Mouse (Mus musculus): Measurements from ENCODE around the gene Gm21987. TPM values are rescaled to one million over a fixed set of nuclear protein-coding genes. Genes with fewer than 3 reads are reported as not detected.

Gm21987 gene
- not detected for total RNA-seq (2021)
- long read RNA-seq, experiment 1: 0 reads
- long read RNA-seq, experiment 2: 0 reads

- 0 out of 2 replicates have a peak, but pooled peaks have one; percentile 12 for TF ChIP-seq CTCF (conservative IDR thresholded peaks at IDR 0.05)
- DNase-seq (ENCODE audit: low spot score in 2 of 2): peak; percentile 90 to 94
- peak within 1 kb of the TSS; percentile 93 for H3K27ac ChIP-seq
- H3K4me3 ChIP-seq: peak within 1 kb of the TSS; percentile 82
These were observed at the start of gene Gm21987, which contains the start of gene Cox17 for GRCm38 (mm10) chr16:38346529-38347325. TSS of gene Gm21987 (plus strand) at chr16:38347040. TSS of gene Cox17 (plus strand) at chr16:38346991.

- no peak for DNase-seq (ENCODE audit: low spot score in 2 of 2)
- no peak overlapping the region for H3K27ac ChIP-seq
- no peak overlapping the region for H3K4me3 ChIP-seq
- no peak for TF ChIP-seq CTCF (conservative IDR thresholded peaks at IDR 0.05)
These were observed 48.4 kb upstream of the Gm21987 start for GRCm38 (mm10) chr16:38298410-38298809.

- Histone ChIP-seq H3K4me3 (no peak overlapping the region), H3K27ac (no peak overlapping the region)
- no peak for TF ChIP-seq CTCF (conservative IDR thresholded peaks at IDR 0.05)
- no peak for DNase-seq (ENCODE audit: low spot score in 2 of 2)
These were observed 44.5 kb upstream of the Gm21987 start for GRCm38 (mm10) chr16:38302367-38302766.

GRCm38 (mm10) chr16:38304460-38305194 is 42.2 kb upstream of the Gm21987 start:
- no peak overlapping the region for H3K4me3 ChIP-seq
- no peak overlapping the region for H3K27ac ChIP-seq
- DNase-seq (ENCODE audit: low spot score in 2 of 2): no peak
- no peak for TF ChIP-seq CTCF (conservative IDR thresholded peaks at IDR 0.05)

GRCm38 (mm10) chr16:38306571-38307220 is 40.1 kb upstream of the Gm21987 start:
- DNase-seq (ENCODE audit: low spot score in 2 of 2): no peak

GRCm38 (mm10) chr16:38307221-38307605 is 39.6 kb upstream of the Gm21987 start:
- DNase-seq (ENCODE audit: low spot score in 2 of 2): no peak
- Histone ChIP-seq H3K4me3 (no peak overlapping the region), H3K27ac (no peak overlapping the region)
- no peak for TF ChIP-seq CTCF (conservative IDR thresholded peaks at IDR 0.05)

More at GRCm38 (mm10) chr16:38306571-38307220, 40.1 kb upstream of the Gm21987 start:
- H3K4me3 ChIP-seq: no peak overlapping the region
- H3K27ac ChIP-seq: no peak overlapping the region
- TF ChIP-seq CTCF (conservative IDR thresholded peaks at IDR 0.05): peak; percentile 73

- DNase-seq (ENCODE audit: low spot score in 2 of 2): no peak
- no peak for TF ChIP-seq CTCF (conservative IDR thresholded peaks at IDR 0.05)
- H3K27ac ChIP-seq: no peak overlapping the region
- no peak overlapping the region for H3K4me3 ChIP-seq
These were observed 39.2 kb upstream of the Gm21987 start for GRCm38 (mm10) chr16:38307651-38308050.

- no peak overlapping the region for H3K27ac ChIP-seq
- TF ChIP-seq CTCF (conservative IDR thresholded peaks at IDR 0.05): no peak
- no peak for DNase-seq (ENCODE audit: low spot score in 2 of 2)
- H3K4me3 ChIP-seq: no peak overlapping the region
These were observed 38.6 kb upstream of the Gm21987 start for GRCm38 (mm10) chr16:38308195-38308594.

GRCm38 (mm10) chr16:38318492-38318891 is 28.3 kb upstream of the Gm21987 start:
- Histone ChIP-seq H3K27ac (no peak overlapping the region), H3K4me3 (no peak overlapping the region)
- no peak for DNase-seq (ENCODE audit: low spot score in 2 of 2)
- no peak for TF ChIP-seq CTCF (conservative IDR thresholded peaks at IDR 0.05)

- H3K27ac ChIP-seq: no peak overlapping the region
- no peak for TF ChIP-seq CTCF (conservative IDR thresholded peaks at IDR 0.05)
- DNase-seq (ENCODE audit: low spot score in 2 of 2): no peak
- H3K4me3 ChIP-seq: no peak overlapping the region
These were observed 27.8 kb upstream of the Gm21987 start for GRCm38 (mm10) chr16:38319087-38319486.

GRCm38 (mm10) chr16:38321452-38321935 is 25.3 kb upstream of the Gm21987 start:
- DNase-seq (ENCODE audit: low spot score in 2 of 2): peak; percentile 63 to 68
- Histone ChIP-seq H3K4me3 (no peak overlapping the region), H3K27ac (no peak overlapping the region)
- peak; percentile 77 for TF ChIP-seq CTCF (conservative IDR thresholded peaks at IDR 0.05)

GRCm38 (mm10) chr16:38324311-38324710 is 22.5 kb upstream of the Gm21987 start:
- Histone ChIP-seq H3K27ac (no peak overlapping the region), H3K4me3 (no peak overlapping the region)
- no peak for TF ChIP-seq CTCF (conservative IDR thresholded peaks at IDR 0.05)
- DNase-seq (ENCODE audit: low spot score in 2 of 2): no peak
